Mouse (Mus musculus) liver, embryonic 14.5 days (tissue): ENCODE measurements around the gene Abi2.

Experiments used
- CTCF ChIP-seq: IDR thresholded peaks from 2 replicates; pipeline ENCODE4 v1.5.1; 2016; ENCODE audit warnings: antibody characterized with exemption, low read depth, control low read depth
- EP300 ChIP-seq: IDR thresholded peaks from 2 replicates; pipeline ENCODE4 v1.6.1; 2016; ENCODE audit warnings: antibody characterized with exemption, low read depth

- TF ChIP-seq CTCF: no peak
- no peak for TF ChIP-seq EP300
Measured at GRCm38 (mm10) chr1:60460623-60461022, 51.2 kb downstream of the Abi2 start.
